Mouse (Mus musculus) liver, postnatal 0 days (tissue): ENCODE measurements around the gene Ufsp2. TPM values are rescaled to one million over a fixed set of nuclear protein-coding genes. Genes with fewer than 3 reads are reported as not detected.

Experiments used
- ATAC-seq: fragments of 200-750 bp; cut with Nextera tagmentation; 2 replicates; pipeline ENCODE4 v1.8.0; 2017; ENCODE audit warnings: mild to moderate bottlenecking, moderate library complexity
- DNase-seq: peaks from one replicate; pipeline ENCODE4 v3.0.0-alpha.2; 2016
- H3K27ac ChIP-seq: fragments of 300-500 bp; sonication (generic); 2 replicates; pipeline ENCODE4 v1.5.1; 2014; ENCODE audit warnings: antibody characterized with exemption, moderate library complexity, mild to moderate bottlenecking, low read depth
- H3K27me3 ChIP-seq: fragments of 300-500 bp; sonication (generic); 2 replicates; pipeline ENCODE4 v1.6.1; 2014; ENCODE audit warnings: low read length, control low read depth, mixed read lengths; ENCODE audit not compliant: insufficient read depth
- H3K36me3 ChIP-seq: fragments of 300-500 bp; sonication (generic); replicated peaks from 2 replicates; pipeline ENCODE4 v1.6.1; 2014; ENCODE audit warnings: mild to moderate bottlenecking, control low read depth, low read length, moderate library complexity, mixed read lengths; ENCODE audit not compliant: insufficient read depth
- H3K4me1 ChIP-seq: fragments of 300-500 bp; sonication (generic); 2 replicates; pipeline ENCODE4 v1.6.1; 2014; ENCODE audit warnings: antibody characterized with exemption, mild to moderate bottlenecking, control low read depth; ENCODE audit not compliant: insufficient read depth
- H3K4me2 ChIP-seq: fragments of 300-500 bp; sonication (generic); 2 replicates; pipeline ENCODE4 v1.6.1; 2014; ENCODE audit warnings: low read depth, mild to moderate bottlenecking, low read length, moderate library complexity, mixed read lengths
- H3K4me3 ChIP-seq: fragments of 300-500 bp; sonication (generic); 2 replicates; pipeline ENCODE4 v1.5.1; 2014; ENCODE audit warnings: low read depth, low read length
- H3K9ac ChIP-seq: fragments of 300-500 bp; sonication (generic); replicated peaks from 2 replicates; pipeline ENCODE4 v1.6.1; 2014; ENCODE audit warnings: mild to moderate bottlenecking, moderate library complexity
- H3K9me3 ChIP-seq: fragments of 300-500 bp; sonication (generic); 2 replicates; pipeline ENCODE4 v1.6.1; 2016; ENCODE audit warnings: mild to moderate bottlenecking, control low read depth, low read length, mixed read lengths
- CTCF ChIP-seq: sonication (generic); IDR thresholded peaks from 2 replicates; pipeline ENCODE4 v1.5.1; 2016; ENCODE audit warnings: antibody characterized with exemption, low read depth
- EP300 ChIP-seq: IDR thresholded peaks from 2 replicates; pipeline ENCODE4 v1.6.1; 2016; ENCODE audit warnings: antibody characterized with exemption, low read depth, mild to moderate bottlenecking
- WGBS: fragments of 180-500 bp; shearing (Covaris S2); extraction: QIAGEN DNeasy Blood & Tissue Kit; methylation state at CpG from one replicate; pipeline ENCODE4 v1.1.7; 2014; ENCODE audit not compliant: insufficient replicate concordance; 5-methylcytosine and 5-hydroxymethylcytosine counted together
- polyA plus RNA-seq: library from polyadenylated mRNA; unstranded; fragments of >200 nt; fragmentation: Nextera tagmentation; extraction: Ambion mirVana; gene quantifications from 2 replicates; pipeline ENCODE4 v1.2.1, GENCODE M21; 2015

Gene Ufsp2
- polyA plus RNA-seq, 1 experiment from 2014 or later, result 50.2 TPM

DNA sequence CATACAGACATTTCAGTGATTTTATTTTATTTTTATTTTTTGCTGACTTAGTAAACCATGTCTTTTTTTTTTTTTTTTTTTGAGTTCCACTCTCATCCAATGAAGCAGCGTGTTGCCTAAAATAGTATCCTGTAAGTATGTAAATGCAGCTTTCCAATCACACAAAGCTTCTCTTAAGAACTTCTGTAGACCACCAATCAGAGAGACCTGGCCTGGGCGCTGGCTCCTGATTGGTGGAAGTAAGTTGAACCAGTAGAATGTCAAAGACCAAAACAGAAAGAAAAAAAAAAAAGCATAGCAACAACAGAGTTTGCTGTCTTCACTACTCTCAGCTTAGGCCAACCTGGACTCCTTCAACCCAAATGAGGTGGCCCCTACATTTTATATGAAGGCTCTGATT, 35.0 kb downstream of the Ufsp2 start:
- ATAC-seq (peak; percentile 47; the same call in 1 of the 2 replicates), DNase-seq (no peak)
- H3K9me3 ChIP-seq, result no peaks in the 10 kb centered on the region
- peak overlapping the region; percentile 20; the same call in 1 of the 2 replicates for H3K4me3 ChIP-seq
- H3K27me3 ChIP-seq, result no peaks in the 10 kb centered on the region
- peak overlapping the region; percentile 34; the same call in 1 of the 2 replicates for H3K9ac ChIP-seq
- TF ChIP-seq CTCF (no peak), EP300 (no peak)
- no peaks in the 10 kb centered on the region; the same call in 1 of the 2 replicates for H3K4me1 ChIP-seq
- H3K27ac ChIP-seq, result peak overlapping the region; percentile 4; the same call in 1 of the 2 replicates
- H3K4me2 ChIP-seq, result peak overlapping the region; percentile 62
- H3K36me3 ChIP-seq, result no peaks in the 10 kb centered on the region
- 69% methylated on average over 2 of the region's 2 CpGs for WGBS

DNA sequence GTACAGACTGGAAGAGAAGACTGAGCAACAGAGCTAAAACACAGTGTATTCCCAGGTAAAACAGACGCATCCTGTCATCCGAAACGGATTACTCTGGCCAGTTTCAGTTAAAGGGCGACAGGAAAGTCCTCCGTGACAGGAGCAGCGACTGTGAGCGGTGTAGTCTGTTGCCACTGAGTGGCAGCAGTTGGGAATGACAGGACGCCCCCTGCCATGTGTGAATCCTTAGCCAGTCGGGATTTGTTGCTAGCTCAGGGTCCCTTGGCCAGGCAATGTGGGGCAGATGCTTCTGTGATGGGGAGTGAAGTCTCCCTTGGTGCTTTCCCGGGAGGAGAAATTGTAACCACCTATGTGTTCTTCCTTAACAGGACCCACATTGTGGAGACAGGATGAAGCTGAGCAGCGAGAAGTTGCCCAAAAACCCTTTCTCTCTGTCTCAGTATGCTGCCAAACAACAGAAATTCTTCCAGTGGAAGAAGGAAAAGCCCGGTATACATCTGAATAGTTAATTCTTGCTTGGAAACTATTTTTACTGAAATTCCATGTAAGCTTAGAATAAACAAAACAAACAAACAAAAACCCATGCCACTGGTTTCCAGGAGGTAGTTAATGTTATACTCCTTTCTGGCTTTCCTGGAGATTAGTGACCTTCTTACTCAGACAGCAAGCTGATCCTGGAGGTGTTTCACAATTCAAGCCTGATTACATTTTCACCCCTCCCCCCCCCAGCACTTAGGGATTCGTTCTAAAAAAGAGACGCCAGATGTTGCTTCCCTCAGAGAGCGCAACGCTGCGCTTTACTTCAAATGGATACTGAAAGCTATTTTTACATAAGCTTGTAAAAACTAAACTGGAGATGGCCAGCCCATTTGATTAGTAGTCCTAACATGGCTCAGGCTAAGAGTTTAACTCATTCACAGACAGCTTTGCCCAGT, 35.7 kb downstream of the Ufsp2 start:
- TF ChIP-seq EP300, result no peak
- TF ChIP-seq CTCF, result peak; percentile 48
- Histone ChIP-seq H3K27me3 (no peaks in the 10 kb centered on the region), H3K9me3 (no peaks in the 10 kb centered on the region), H3K4me1 (no peaks in the 10 kb centered on the region; the same call in 1 of the 2 replicates), H3K27ac (peak overlapping the region; percentile 4; the same call in 1 of the 2 replicates), H3K4me2 (peak overlapping the region; percentile 62), H3K4me3 (peak overlapping the region; percentile 20; the same call in 1 of the 2 replicates), H3K9ac (peak overlapping the region; percentile 34), H3K36me3 (no peaks in the 10 kb centered on the region)
- 26% methylated on average over 17 of the region's 17 CpGs for WGBS
- ATAC-seq (peak; percentile 64), DNase-seq (peak; percentile 25)

DNA sequence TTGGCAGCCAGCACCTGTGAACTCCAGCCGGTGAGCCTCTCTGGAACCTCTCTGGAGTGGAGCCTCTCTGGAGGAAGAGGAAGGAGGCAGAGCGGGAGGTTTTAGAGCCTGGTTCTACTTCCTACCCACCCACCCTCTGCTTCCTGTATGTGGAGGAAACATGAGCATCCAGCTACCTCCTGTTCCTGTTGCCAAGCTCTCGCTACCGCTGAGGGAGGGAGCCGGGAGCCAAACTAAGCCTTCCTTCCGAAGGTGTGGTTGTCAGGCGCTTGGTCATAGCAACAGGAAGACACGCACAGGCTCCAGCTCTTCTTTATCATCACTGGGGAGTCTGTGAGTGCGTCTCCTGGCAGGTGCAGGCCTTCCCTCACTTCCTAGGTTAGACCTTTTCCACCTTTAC, 46.9 kb downstream of the Ufsp2 start:
- H3K9me3 ChIP-seq, result no peaks in the 10 kb centered on the region
- TF ChIP-seq EP300 (no peak), CTCF (no peak)
- H3K27ac ChIP-seq, result no peak overlapping the region
- H3K4me1 ChIP-seq, result no peaks in the 10 kb centered on the region
- no peak overlapping the region for H3K4me3 ChIP-seq
- no peaks in the 10 kb centered on the region for H3K27me3 ChIP-seq
- H3K4me2 ChIP-seq, result no peak overlapping the region
- WGBS, result 76% methylated on average over 9 of the region's 9 CpGs
- ATAC-seq (no peak), DNase-seq (no peak)
- no peak overlapping the region for H3K9ac ChIP-seq
- no peaks in the 10 kb centered on the region for H3K36me3 ChIP-seq

DNA sequence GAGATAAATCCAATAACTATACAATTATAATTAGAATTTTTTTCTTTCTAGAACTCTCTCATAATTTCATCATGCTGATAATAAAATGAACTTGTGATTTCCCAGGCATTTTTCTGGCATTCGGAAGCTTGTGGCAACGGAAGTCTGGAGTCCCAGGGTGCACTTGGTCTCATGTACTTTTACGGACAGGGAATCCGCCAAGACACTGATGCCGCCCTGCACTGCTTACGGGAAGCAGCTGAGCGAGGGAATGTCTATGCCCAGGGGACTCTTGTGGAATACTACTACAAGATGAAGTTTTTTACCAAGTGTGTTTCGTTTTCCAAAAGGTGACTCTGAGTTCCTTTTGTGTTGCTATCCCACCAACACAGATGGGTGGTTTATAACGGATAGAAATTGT, 47.4 kb downstream of the Ufsp2 start:
- no peak for ATAC-seq
- H3K4me1 ChIP-seq, result no peaks in the 10 kb centered on the region
- no peak for DNase-seq
- no peak for TF ChIP-seq EP300
- TF ChIP-seq CTCF, result no peak
- no peak overlapping the region for H3K27ac ChIP-seq
- no peak overlapping the region for H3K4me3 ChIP-seq
- H3K4me2 ChIP-seq, result no peak overlapping the region
- H3K9ac ChIP-seq, result no peak overlapping the region
- no peaks in the 10 kb centered on the region for H3K36me3 ChIP-seq
- WGBS, result 83% methylated on average over 9 of the region's 9 CpGs
- H3K27me3 ChIP-seq, result no peaks in the 10 kb centered on the region
- no peaks in the 10 kb centered on the region for H3K9me3 ChIP-seq

DNA sequence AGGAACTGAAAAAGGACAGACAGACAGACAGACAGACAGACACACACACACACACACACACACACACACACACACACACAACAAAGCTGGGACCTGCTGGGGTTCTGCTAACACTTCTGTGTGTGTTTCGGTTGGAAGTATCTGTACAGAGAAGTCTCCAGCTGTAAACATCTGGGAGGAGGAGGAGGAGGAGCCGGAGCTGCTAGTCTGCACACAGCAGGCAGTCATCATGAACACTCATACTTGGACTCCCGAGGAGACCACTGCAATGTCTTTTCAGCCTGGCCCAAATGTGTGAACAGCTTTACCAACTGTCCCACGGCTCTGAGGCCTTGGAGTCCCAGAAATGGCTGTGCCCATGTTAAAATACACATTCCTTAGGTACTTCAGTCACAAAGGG, 49.1 kb downstream of the Ufsp2 start:
- DNase-seq (no peak), ATAC-seq (no peak)
- Histone ChIP-seq H3K36me3 (no peaks in the 10 kb centered on the region), H3K4me1 (no peaks in the 10 kb centered on the region), H3K4me3 (no peak overlapping the region), H3K27me3 (no peaks in the 10 kb centered on the region), H3K9ac (no peak overlapping the region), H3K27ac (no peak overlapping the region), H3K9me3 (no peaks in the 10 kb centered on the region), H3K4me2 (no peak overlapping the region)
- TF ChIP-seq EP300 (no peak), CTCF (no peak)
- 68% methylated on average over 4 of the region's 4 CpGs for WGBS

DNA sequence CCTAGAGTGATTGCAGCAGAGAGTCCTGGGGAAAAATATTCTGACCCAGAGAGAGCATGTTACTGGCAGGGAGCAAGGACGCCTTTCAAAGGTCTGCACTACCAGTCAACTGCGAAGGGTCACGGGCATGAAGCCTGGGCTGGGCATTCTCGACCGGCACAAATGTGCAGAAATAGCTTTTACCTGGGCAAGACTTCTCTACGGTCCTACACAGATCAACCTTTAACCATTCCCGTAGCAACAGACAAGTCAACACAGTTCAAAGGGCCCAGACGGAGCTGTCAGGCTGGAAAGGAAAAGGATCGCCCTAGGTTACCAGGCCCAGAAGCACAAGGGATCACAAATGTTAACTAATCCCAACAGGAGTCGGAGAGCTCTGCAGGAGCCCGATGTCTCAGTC, 60.9 kb downstream of the Ufsp2 start:
- Histone ChIP-seq H3K27ac (no peak overlapping the region), H3K9me3 (no peaks in the 10 kb centered on the region), H3K27me3 (no peaks in the 10 kb centered on the region), H3K4me3 (no peak overlapping the region), H3K36me3 (peaks cover 20% of the 10 kb centered on the region), H3K4me2 (no peak overlapping the region), H3K4me1 (no peaks in the 10 kb centered on the region), H3K9ac (no peak overlapping the region)
- WGBS, result 69% methylated on average over 11 of the region's 11 CpGs
- DNase-seq (no peak), ATAC-seq (no peak)
- TF ChIP-seq EP300 (no peak), CTCF (no peak)
